ENCODE assay signal across 10 mouse cellular contexts in the genomic region with DNA sequence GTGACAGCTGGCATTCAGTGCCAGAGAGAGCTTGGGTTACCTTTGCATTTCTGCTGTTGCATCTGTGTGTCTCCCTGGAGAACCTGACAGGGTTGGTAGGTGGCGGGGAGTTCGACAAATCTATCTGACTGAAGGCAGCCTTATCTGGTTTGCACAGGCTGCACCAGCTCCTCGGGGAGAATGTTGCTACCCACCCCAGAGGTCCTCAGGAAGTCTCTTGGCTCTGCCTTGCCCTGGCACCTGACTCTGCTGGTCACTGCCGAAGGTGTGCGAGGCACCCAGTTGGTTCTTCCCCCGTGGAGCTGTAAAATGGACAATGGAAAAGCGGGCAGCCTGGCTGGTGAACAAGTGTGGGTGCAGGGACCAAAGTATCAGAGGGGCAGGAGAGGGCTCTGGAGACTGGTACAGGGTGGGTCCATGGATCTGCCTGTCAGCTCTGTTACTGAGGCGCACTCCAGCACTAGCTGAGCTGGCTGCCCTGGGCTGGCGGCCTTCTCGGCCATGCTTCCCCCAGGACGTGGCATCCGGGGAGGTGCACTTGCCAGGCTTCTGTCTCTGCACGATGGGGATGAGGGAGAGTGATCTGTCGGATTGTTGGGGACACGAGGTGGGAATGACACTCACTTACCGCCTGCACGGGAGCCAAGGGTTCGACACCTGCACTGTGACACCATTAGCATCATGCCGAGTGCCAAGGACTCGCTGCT. TPM values are rescaled to one million over a fixed set of nuclear protein-coding genes. Genes with fewer than 3 reads are reported as not detected.
DNase-seq lines count a peak whose midpoint lies in the region; ATAC-seq lines count a peak whose summit lies in the region.
"Had no signal": no experiment of that assay in that cellular context is flagged by ENCODE, and none has a peak within 500 bp of the region (broad histone marks: within the 10 kb centered on the region; RNA-seq: fewer than 3 reads in every experiment).

No protein-coding gene starts in this region.

- peak overlapping the region; percentile 33; the same call in 1 of the 2 replicates for H3K27ac ChIP-seq in forebrain, embryonic 16.5 days (ENCODE audit: low read length)

- no peak overlapping the region for H3K4me3 ChIP-seq in forebrain, embryonic 16.5 days (replicated peaks; ENCODE audit: low read length)
- H3K4me3 ChIP-seq: heart, embryonic 12.5 days had no signal

- WGBS in forebrain, embryonic 16.5 days: 50% methylated on average over 20 of the region's 20 CpGs

- H3K4me1 ChIP-seq in forebrain, embryonic 16.5 days (replicated peaks; ENCODE audit: control insufficient read depth, insufficient read depth, low read length): peaks cover 59% of the 10 kb centered on the region

- no peak overlapping the region for H3K4me2 ChIP-seq in forebrain, embryonic 16.5 days (ENCODE audit: low read length)

- DNase-seq in spleen, postnatal 10 days (ENCODE audit: low spot score in 2 of 2): peak; percentile 39 to 43
- DNase-seq in spleen, postnatal 14 days (ENCODE audit: low spot score in 2 of 2): no peak
- peak; percentile 48 for DNase-seq in thymus, postnatal 4 days
- no peak for DNase-seq in left cerebral cortex, adult 9 months (ENCODE audit: low spot score in 2 of 2)
- no peak for DNase-seq in right cerebral cortex, postnatal 25 days
- DNase-seq in right cerebral cortex, adult 18-20 months: no peak

- ATAC-seq in forebrain, embryonic 16.5 days: peak; percentile 1; the same call in 1 of the 2 replicates
- ATAC-seq in megakaryocyte progenitor cell, adult 5-6 weeks (replicated peaks; ENCODE audit: poor library complexity): peak; percentile 54

- H3K9me3 ChIP-seq in forebrain, embryonic 16.5 days (ENCODE audit: control insufficient read depth, low read length): no peaks in the 10 kb centered on the region
- H3K9me3 ChIP-seq: heart, embryonic 12.5 days had no signal

- no peaks in the 10 kb centered on the region for H3K36me3 ChIP-seq in forebrain, embryonic 16.5 days (ENCODE audit: control insufficient read depth, insufficient read depth)
- H3K36me3 ChIP-seq: heart, embryonic 12.5 days had no signal

- no peak overlapping the region for H3K9ac ChIP-seq in forebrain, embryonic 16.5 days (replicated peaks; ENCODE audit: low read depth, low read length)

- no peaks in the 10 kb centered on the region for H3K27me3 ChIP-seq in forebrain, embryonic 16.5 days (replicated peaks; ENCODE audit: control insufficient read depth, insufficient read depth, low read length)

RNA-seq across cellular contexts. Expression of a gene that starts 10.9 kb away (rescaled TPM):
- polyA plus RNA-seq in forebrain, embryonic 16.5 days (2015; fragmentation: Nextera tagmentation; extraction: Ambion mirVana): 4.0 and 5.3 TPM in 2 replicates
- 12.7 and 17.6 TPM in 2 replicates for total RNA-seq in megakaryocyte progenitor cell, adult 5-6 weeks (2015)
- 0.68 and 3.7 TPM in 2 replicates for total RNA-seq in megakaryocyte progenitor cell, adult 5-6 weeks (2017)
- total RNA-seq: CH12.LX had no signal

RNA-seq across cellular contexts. Expression of a gene that starts 27.7 kb away (rescaled TPM):
- polyA plus RNA-seq in forebrain, embryonic 16.5 days (2015; fragmentation: Nextera tagmentation; extraction: Ambion mirVana): 246 and 247 TPM in 2 replicates
- 197 and 204 TPM in 2 replicates for total RNA-seq in megakaryocyte progenitor cell, adult 5-6 weeks (2015)
- total RNA-seq in megakaryocyte progenitor cell, adult 5-6 weeks (2017): 244 and 250 TPM in 2 replicates

RNA-seq across cellular contexts. Expression of a gene that starts 38.0 kb away (rescaled TPM):
- polyA plus RNA-seq in forebrain, embryonic 16.5 days (2015; fragmentation: Nextera tagmentation; extraction: Ambion mirVana): 13.8 and 16.1 TPM in 2 replicates
- not detected in 2 replicates for total RNA-seq in megakaryocyte progenitor cell, adult 5-6 weeks (2015)
- total RNA-seq in megakaryocyte progenitor cell, adult 5-6 weeks (2017): not detected in 2 replicates
- total RNA-seq: CH12.LX had no signal

RNA-seq across cellular contexts. Expression of a gene that starts 48.2 kb away (rescaled TPM):
- polyA plus RNA-seq in forebrain, embryonic 16.5 days (2015; fragmentation: Nextera tagmentation; extraction: Ambion mirVana): 3.3 and 3.8 TPM in 2 replicates
- total RNA-seq in megakaryocyte progenitor cell, adult 5-6 weeks (2015): 63.8 and 78.7 TPM in 2 replicates
- total RNA-seq in megakaryocyte progenitor cell, adult 5-6 weeks (2017): 216 and 225 TPM in 2 replicates

Comparison
In these comparisons a context has a peak if more than half of its experiments do, and no peak if none do; other contexts are left out.
1. DNase-seq: peak in spleen, postnatal 10 days (2 of 2) and thymus, postnatal 4 days (single experiment); none in spleen, postnatal 14 days (0 of 2), left cerebral cortex, adult 9 months (0 of 2), right cerebral cortex, postnatal 25 days (single experiment) and right cerebral cortex, adult 18-20 months (single experiment).